Mouse (Mus musculus): ENCODE results near the gene Klk10.

The Klk10 gene

DNA sequence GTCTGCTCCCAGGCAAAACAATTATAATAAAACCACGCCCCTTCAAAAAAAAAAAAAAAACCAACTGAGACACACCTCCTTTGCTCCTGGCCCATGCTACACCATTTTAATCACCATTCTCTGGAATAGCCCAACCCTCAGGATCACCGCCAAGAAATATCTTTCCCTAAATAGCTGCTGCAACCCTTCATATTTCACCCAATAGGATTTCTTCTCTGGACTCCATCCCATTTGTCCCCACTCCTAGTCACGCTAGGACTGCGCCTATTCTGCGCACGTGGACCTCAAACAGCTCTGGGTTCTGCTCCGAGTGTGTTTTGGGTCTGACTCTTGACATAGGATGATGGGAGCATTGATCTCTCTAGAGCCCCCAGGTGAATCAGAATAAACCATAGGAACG lies 15.5 kb downstream of the Klk10 start:
- no peak for DNase-seq (ENCODE audit: low spot score in 2 of 2)

- DNase-seq (ENCODE audit: low spot score in 2 of 2) = no peak
These were observed 16.5 kb downstream of the Klk10 start, which contains the start of gene Klk8 for GRCm38 (mm10) chr7:43797333-43797769. Gene Klk8 (plus strand): TSS chr7:43797577.

GRCm38 (mm10) chr7:43797844-43798462 lies 17.1 kb downstream of the Klk10 start:
- no peak for DNase-seq (ENCODE audit: low spot score in 2 of 2)

DNA sequence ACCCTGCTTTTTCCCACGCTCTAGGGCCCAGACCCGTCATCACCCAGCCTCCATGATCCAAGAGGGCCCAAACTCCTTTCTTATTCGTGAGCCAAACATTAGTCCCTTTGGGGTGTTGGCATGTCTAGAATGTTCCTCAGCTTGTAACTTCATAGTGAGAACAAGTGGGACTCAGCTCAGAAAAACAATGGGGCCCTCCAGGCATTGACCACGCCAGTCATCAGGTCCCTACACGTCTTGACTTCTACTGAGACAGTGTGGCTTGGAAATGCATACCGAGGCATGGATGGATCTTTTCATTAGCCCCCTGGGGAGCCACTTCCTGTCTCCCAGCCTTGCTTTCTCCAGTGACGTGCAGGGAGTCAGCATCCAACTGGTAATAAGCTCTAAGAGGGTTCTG lies 19.0 kb downstream of the Klk10 start:
- DNase-seq (ENCODE audit: low spot score in 2 of 2) = no peak

- no peak for DNase-seq (ENCODE audit: low spot score in 2 of 2)
These were observed 30.2 kb downstream of the Klk10 start, which contains the start of gene Klk7 for GRCm38 (mm10) chr7:43810994-43811393. Gene Klk7 (plus strand): TSS chr7:43811294.

DNA sequence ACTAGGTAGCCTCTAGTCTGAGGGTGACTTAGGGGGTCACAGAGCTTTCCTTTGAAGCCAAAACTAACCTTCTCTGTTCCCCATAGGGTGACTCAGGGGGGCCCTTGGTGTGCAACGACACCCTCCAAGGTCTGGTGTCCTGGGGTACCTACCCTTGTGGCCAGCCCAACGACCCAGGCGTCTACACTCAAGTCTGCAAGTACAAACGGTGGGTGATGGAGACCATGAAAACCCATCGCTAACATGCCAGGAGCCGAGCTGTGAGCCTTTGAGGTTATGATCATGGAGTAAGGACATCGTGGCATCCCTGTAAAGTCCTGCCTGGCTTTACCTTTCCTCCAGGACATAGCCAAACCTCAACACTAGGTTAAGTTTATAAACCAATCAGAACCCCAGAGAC lies 34.4 kb downstream of the Klk10 start:
- no peak for DNase-seq (ENCODE audit: low spot score in 2 of 2)

GRCm38 (mm10) chr7:43816746-43817145 lies 35.9 kb downstream of the Klk10 start:
- DNase-seq (ENCODE audit: low spot score in 2 of 2) = no peak

DNA sequence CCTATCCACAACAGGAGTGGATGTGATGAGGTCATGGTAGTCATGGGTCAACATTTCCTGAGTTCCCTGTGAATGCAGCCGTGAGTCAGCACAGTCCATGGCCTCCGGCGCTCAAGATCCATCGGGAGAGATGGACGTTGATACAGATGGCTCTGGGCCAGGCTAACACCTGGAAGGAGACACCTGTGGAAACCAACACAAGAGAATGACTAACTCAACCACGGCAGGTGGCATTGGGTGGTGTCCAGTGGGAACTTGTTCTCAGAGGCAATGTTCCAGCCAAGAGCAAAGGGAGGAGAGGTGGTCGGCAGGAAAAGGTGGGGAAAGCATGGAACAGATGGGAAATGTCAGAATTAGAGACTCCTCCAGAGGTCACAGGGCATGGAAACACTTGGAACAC lies 40.7 kb downstream of the Klk10 start:
- DNase-seq (ENCODE audit: low spot score in 2 of 2) = no peak

- no peak for DNase-seq (ENCODE audit: low spot score in 2 of 2)
These were observed 43.4 kb downstream of the Klk10 start, which contains the start of gene Klk6 for GRCm38 (mm10) chr7:43824199-43824598. Gene Klk6 (plus strand): TSS chr7:43824499.

- DNase-seq (ENCODE audit: low spot score in 2 of 2) = no peak
These were observed 45.2 kb downstream of the Klk10 start for GRCm38 (mm10) chr7:43826056-43826455.

GRCm38 (mm10) chr7:43827706-43828105 lies 46.9 kb downstream of the Klk10 start:
- DNase-seq (ENCODE audit: low spot score in 2 of 2) = no peak

GRCm38 (mm10) chr7:43829006-43829405 lies 48.2 kb downstream of the Klk10 start:
- no peak for DNase-seq (ENCODE audit: low spot score in 2 of 2)

All from cerebellum, postnatal 4 days (tissue).